Mouse (Mus musculus) brain, embryonic 14.5 days (tissue): ENCODE data around the gene Rpl35.

Experiments used
- CTCF ChIP-seq: fragments of 200-500 bp; IDR thresholded peaks from 2 replicates; pipeline ENCODE4 v1.5.1; 2012; ENCODE audit warnings: inconsistent platforms, mild to moderate bottlenecking, moderate library complexity, borderline replicate concordance; ENCODE audit not compliant: insufficient read depth, insufficient read length; ENCODE audit errors: extremely low read depth
- POLR2A ChIP-seq: fragments of 200-500 bp; IDR thresholded peaks from 2 replicates; pipeline ENCODE4 v1.6.1; 2012; ENCODE audit warnings: mild to moderate bottlenecking, inconsistent platforms, borderline replicate concordance; ENCODE audit not compliant: poor library complexity, insufficient read depth, insufficient read length, severe bottlenecking; ENCODE audit errors: extremely low read depth

GRCm38 (mm10) chr2:38975941-38976805, 29.3 kb downstream of the Rpl35 start:
- TF ChIP-seq POLR2A (no peak), CTCF (no peak)
